Mouse (Mus musculus) cortical plate, adult 2 months (tissue): Measurements from ENCODE around the gene Arhgef3.

Experiments
- CTCF ChIP-seq: fragments of 200-500 bp; IDR thresholded peaks from 2 replicates; pipeline ENCODE4 v1.5.1; 2011; ENCODE audit warnings: mild to moderate bottlenecking, control low read depth, low read length; ENCODE audit not compliant: insufficient read depth; ENCODE audit errors: extremely low read depth
- POLR2A ChIP-seq: fragments of 200-500 bp; IDR thresholded peaks from 2 replicates; pipeline ENCODE4 v1.6.1; 2011; ENCODE audit warnings: mild to moderate bottlenecking, low read length, control low read depth; ENCODE audit not compliant: insufficient read depth; ENCODE audit errors: extremely low read depth

GRCm38 (mm10) chr14:27444851-27445281 lies 330.2 kb downstream of the Arhgef3 start:
- TF ChIP-seq POLR2A (no peak), CTCF (no peak)
